Mouse (Mus musculus) thymus, postnatal 25 days (tissue): ENCODE measurements around the gene Trim28.

Experiments
- DNase-seq: peaks from one replicate; pipeline ENCODE4 v3.0.0; 2022

The Trim28 gene

DNA sequence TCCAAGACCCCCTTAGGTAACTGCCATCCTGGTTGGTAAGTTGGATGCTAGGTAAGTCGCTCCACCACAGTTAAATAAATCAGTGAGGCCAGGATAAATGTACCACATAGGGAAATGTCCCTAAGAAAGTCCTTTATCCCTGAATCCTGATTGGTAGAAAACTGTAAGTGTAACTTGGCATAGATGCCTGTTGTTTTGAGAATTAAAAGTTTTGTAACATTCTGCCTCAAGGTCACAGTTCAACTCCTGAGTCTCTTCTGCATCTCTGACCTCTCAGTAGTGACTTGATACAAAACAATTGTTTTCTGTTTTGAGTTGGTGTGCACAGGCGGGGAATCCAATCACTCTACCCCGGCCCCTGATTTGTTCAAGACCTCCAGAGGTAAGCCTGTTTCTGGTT, at the start of gene Trim28:
Gene Trim28, plus strand, starts transcription at position 264 of the 400 bp plus-strand sequence.
- DNase-seq, result no peak

GRCm38 (mm10) chr7:12949872-12950229, 49.1 kb upstream of the Trim28 start:
- no peak for DNase-seq

DNA sequence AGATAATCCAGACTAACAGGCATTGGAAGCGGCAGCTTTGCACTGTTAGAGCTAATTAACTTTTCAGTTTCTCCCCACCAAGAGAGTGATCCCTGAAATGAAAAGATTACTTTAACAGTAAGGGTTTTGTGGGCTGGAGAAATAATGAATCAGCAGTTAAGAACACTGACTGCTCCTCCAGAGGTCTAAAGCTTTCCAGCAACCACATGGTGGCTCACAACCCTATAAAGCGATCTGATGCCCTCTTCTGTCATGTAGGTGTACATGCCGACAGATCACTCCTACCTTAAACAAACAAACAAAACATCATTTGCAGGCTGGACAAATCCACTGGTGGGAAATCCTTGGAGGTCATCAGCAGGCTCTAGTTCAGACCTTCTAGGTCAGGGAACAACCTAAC, 44.0 kb upstream of the Trim28 start:
- no peak for DNase-seq

DNA sequence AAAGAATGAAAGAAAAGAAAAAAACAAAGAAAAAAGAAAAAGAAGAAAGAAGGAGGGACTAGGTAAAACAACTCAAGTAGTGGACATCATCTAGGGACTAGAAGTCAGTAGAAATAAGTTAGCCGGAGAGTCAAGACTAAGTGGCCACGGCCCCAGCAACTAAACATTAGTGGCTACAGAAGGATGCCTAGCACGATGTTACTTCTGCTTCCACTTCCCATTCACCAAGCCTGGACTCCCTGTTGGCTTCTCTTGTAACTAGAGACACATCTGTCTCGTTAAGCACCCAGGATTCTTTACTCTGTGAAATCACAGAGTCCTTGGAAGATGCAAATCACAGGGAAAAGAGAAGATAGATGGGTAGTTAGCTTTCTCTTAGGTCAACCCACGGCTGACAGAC, 41.4 kb upstream of the Trim28 start:
- no peak for DNase-seq

DNA sequence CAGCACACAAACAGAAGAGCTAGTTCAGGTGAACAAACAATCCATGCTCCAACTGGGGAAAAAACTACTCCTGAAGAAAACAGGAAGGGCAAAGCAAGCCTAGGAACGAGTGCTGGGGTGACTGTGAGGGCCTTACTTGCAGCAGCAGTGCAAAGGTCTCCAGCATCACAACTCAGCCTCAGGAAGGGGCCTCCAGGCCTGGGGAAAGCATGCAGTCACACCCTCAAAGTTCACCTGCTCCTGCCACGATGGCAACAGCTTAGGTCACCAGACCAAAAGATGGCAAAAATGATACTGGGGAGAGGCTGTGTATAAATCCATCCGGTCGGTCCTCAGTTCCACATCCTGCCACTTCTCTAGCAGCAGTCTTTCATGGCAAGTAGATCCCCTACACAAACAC, 40.0 kb upstream of the Trim28 start:
- no peak for DNase-seq

GRCm38 (mm10) chr7:12959718-12960117, 39.2 kb upstream of the Trim28 start:
- DNase-seq, result no peak

DNA sequence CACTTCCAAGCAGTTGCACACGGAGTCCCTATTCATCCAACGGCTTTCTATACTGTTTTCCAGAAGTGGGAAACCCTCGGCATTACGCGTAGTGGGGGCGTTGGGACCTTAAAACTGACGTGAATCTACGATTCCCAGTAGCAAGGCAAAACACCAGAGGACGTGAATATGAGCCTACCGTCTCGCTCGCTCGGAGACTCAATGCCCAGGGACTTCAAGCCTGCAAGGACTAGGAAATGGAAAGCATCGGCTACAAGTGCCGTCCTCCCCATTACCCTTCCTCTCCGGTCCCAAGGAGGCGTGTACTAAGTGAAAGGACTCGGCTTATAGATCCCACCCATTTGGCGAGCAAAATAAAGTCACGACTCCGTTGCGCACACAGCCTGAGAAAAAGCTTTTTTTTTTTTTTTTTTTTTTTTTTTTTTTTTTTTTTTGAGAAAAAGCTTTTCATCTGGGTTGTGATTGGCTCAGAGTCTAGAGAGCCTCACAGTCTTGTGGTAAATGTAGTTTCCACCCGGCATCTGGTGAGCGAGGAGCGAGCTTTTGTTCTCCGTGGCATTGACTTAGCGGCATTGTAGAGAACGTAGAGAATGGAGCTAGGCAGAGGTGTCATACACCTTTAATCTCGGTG, 37.3 kb upstream of the Trim28 start:
- DNase-seq, result peak; percentile 75

- DNase-seq, result peak; percentile 89
Observed at GRCm38 (mm10) chr7:12965678-12966091, 33.2 kb upstream of the Trim28 start, which contains the start of gene Zfp324. TSS of gene Zfp324 (plus strand) at chr7:12965838.

GRCm38 (mm10) chr7:12966104-12966845, 32.6 kb upstream of the Trim28 start:
- peak; percentile 73 for DNase-seq

- no peak for DNase-seq
Observed at GRCm38 (mm10) chr7:12970906-12971305, 28.0 kb upstream of the Trim28 start.

DNA sequence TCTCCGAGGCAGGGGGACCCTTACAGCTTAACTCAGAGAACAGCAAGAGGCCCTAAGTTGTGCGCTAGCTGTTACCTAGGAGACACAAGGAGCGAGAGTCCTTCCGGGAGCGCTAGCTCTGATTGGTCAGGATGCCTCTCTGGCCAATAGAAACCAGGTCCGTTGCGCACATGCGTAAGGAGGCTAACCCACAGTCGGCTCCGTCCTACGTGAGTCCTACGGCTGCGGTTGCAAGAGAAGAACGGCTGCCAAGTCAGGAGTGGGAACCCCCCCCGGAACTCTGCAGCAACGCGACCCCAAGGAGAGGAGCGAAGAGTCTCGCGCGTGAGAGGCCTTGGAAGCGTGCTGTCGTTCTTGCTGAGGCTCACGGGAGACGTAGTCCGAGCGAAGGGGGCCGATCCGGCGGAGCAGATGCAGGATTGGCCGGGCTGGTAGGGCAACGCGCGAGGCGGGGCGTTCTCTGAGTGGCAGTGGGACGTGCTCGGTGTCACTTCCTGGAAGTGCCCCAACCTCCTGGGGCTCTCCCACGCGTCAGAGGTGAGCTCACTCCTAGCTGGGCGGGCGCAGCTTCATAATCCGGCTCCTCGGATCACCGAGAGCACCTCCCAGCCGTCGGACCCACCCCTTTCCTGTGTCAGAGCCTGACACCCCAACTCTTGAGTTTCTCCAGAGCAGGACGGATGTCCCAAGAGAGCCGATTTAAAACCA, 21.1 kb upstream of the Trim28 start, which contains the start of gene Zfp446:
Gene Zfp446, plus strand, starts transcription at position 167 of the 708 bp plus-strand sequence.
- peak; percentile 97 for DNase-seq

DNA sequence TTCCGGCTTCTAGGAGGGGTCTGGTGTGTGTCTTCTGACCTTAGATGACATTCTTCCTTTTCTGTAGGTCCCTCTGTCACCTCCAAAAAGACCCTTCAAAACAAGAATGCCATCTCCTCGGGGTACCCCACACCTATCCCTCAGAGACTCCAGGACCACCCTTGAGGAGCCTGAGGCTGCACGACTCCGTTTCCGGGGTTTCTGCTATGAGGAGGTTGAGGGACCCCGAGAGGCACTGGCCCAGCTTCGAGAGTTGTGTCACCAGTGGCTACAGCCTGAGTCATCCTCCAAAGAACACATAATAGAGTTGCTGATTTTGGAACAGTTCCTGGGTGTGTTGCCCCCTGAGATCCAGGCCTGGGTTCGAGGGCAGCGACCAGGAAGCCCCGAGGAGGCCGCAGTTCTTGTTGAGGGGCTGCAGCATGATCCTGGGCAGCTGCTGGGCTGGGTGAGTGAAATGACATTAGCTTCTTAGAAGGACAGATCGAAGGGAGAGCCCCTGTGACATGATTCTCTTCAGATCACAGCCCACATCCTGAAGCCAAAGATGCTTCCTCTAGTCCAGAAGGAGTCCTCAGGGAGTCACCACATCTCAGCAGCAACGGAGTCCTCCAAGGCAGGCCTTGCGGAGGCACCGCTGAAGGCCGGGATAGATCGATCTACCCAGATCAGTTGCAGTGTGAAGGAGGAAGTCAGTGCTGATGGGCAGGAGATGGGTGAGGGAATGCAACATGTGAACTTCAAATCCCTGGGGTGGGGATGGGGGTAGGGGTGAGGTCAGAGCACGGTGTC, 19.8 kb upstream of the Trim28 start:
- no peak for DNase-seq

GRCm38 (mm10) chr7:12979776-12980175, 19.1 kb upstream of the Trim28 start:
- no peak for DNase-seq

- no peak for DNase-seq
Observed at GRCm38 (mm10) chr7:12980291-12980690, 18.6 kb upstream of the Trim28 start.

GRCm38 (mm10) chr7:12985724-12986123, 13.2 kb upstream of the Trim28 start:
- DNase-seq, result no peak

DNA sequence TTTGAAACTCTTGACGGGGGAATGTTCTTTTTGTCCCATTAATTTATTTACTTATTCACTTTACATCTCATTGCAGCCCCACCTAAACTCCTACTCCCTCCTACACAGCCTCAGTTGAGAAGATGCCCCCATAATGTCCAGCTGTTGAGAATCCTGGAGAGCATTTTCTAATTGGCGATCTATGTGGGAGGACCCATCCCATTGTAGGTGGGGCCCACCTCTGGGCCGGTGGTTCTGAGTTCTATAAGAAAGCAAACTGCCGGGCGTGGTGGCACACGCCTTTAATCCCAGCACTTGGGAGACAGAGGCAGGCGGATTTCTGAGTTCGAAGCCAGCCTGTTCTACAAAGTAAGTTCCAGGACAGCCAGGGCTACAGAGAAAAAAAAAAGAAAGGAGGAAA, 12.0 kb upstream of the Trim28 start:
- DNase-seq, result no peak

- peak; percentile 30 for DNase-seq
Observed at GRCm38 (mm10) chr7:12987409-12988189, 11.3 kb upstream of the Trim28 start.

DNA sequence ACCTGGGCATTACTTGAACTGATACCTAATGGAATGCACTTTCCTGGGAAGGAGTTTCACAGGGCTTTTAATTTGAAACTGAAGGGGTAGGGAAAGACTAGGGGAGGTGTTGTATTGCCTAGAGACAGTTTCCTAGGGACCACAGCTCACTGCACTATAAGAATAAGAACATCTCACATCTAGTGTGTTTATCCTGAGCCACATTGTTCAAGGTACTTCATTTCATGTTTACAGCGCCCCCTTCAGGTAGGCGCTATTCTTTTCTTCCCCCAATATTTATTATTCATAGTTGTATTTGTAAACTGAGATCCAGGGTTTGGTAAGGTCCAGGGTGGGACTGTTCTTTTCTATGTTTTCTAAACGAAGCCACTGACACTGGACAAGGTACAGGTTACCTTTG, 6.7 kb upstream of the Trim28 start:
- DNase-seq, result peak; percentile 50

DNA sequence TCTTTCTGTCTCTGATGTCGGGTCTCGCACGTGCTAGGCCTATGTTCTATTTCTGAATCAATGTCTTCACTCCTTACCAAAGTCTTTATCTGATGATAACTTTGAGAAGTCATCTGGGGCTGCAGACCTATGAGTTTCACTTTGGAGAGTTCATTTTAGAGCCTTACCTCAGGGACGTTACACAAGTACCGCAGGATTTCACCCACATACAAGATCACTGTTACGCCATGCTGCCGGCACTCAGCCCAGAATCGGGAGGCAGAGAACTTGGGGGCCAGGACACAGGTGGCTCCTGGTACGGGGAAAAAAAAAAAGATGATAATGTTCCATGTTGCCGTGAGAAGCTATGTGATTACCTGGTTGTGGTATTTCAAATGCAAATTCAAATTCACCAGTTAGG, 5.8 kb upstream of the Trim28 start:
- DNase-seq, result no peak

DNA sequence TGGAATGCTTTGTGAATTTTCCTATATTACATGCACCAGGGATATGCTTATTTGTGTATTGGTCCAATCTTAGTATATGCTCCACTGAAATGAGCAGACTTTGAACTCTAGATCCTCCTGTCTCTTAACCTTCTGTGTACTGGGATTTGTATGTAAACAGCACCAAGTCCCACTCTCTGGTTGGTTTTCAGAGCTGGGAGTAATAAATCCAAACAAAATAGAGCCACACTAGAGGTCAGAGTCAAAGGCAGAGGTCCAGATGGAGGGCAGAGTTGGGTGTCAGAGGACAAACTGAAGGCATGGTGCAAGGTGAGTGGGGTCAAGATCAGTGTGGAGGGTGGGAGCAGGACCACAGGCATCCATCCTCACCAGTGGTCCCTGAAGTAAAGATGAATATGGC, 3.1 kb upstream of the Trim28 start:
- no peak for DNase-seq

- no peak for DNase-seq
Observed at GRCm38 (mm10) chr7:12997230-12997629, 1.7 kb upstream of the Trim28 start.

GRCm38 (mm10) chr7:12998053-12998452, 861 bp upstream of the Trim28 start, which contains the start of gene Slc27a5:
TSS of gene Slc27a5 (minus strand) at chr7:12998192.
- no peak for DNase-seq
